Mouse (Mus musculus): Measurements from ENCODE around the gene Olfr810. TPM values are rescaled to one million over a fixed set of nuclear protein-coding genes. Genes with fewer than 3 reads are reported as not detected.

Olfr810 gene
- not detected in 2 replicates for polyA plus RNA-seq (2012; ENCODE audit: insufficient read depth, insufficient read length, low replicate concordance, missing spikeins)

DNA sequence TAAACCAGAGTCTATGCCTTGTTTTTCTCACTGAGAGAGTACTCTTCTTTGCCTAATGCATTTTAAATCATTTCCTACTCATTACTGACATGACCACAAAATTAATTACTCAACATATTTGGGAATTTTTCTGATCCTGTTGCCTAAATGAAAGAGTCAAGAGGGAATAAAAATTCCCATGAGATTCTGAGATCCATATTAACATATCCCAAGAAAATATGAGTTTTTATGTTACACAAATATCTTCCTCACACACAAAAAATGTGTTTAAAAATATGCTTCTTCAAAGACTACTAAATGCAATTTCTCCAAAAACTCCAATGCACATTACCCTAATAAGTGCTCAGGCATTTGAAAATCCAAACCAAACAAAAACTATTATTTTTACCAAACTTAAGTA lies at the start of gene Olfr810:
Gene Olfr810, minus strand, starts transcription at position 101 of the 400 bp plus-strand sequence.
- no peaks in the 10 kb centered on the region for H3K4me1 ChIP-seq (ENCODE audit: control insufficient read depth, insufficient read depth, low read length)
- TF ChIP-seq POLR2A (IDR thresholded peaks at IDR 0.05; ENCODE audit: insufficient read depth, low read depth, low read length) (no peak), CTCF (IDR thresholded peaks at IDR 0.05; ENCODE audit: insufficient read depth, low read depth, low read length) (no peak)
- no peak within 1 kb of the TSS for H3K27ac ChIP-seq (ENCODE audit: insufficient read depth, low read depth, low read length)
- H3K4me3 ChIP-seq (ENCODE audit: insufficient read depth, low read depth, low read length) = no peak within 1 kb of the TSS

DNA sequence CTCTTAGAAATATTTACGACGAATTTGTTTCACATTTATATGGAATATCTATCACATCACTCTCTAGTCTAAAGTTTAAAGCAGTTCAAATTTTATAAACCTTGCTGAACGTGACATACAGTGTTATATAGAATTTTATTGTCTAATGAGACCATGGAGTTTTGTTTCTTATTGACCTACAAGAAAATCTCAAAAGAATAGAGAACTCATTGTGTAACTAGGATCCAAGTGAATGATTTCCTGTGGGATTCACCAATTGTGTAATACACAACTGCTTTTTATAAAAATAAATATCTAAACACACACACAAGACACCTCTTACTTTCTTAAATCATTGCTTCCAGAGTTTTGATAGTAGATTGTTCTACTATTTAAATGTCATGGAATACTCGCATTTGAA lies 9.6 kb upstream of the Olfr810 start, which contains the start of gene Olfr811:
Gene Olfr811, minus strand, starts transcription at position 101 of the 400 bp plus-strand sequence.
- WGBS = 88% methylated on average over 4 of the region's 4 CpGs
- no peak within 1 kb of the TSS for H3K4me3 ChIP-seq (ENCODE audit: insufficient read depth, low read depth, low read length)
- no peaks in the 10 kb centered on the region for H3K4me1 ChIP-seq (ENCODE audit: control insufficient read depth, insufficient read depth, low read length)
- H3K27ac ChIP-seq (ENCODE audit: insufficient read depth, low read depth, low read length) = no peak within 1 kb of the TSS
- TF ChIP-seq CTCF (IDR thresholded peaks at IDR 0.05; ENCODE audit: insufficient read depth, low read depth, low read length) (no peak), POLR2A (IDR thresholded peaks at IDR 0.05; ENCODE audit: insufficient read depth, low read depth, low read length) (no peak)

DNA sequence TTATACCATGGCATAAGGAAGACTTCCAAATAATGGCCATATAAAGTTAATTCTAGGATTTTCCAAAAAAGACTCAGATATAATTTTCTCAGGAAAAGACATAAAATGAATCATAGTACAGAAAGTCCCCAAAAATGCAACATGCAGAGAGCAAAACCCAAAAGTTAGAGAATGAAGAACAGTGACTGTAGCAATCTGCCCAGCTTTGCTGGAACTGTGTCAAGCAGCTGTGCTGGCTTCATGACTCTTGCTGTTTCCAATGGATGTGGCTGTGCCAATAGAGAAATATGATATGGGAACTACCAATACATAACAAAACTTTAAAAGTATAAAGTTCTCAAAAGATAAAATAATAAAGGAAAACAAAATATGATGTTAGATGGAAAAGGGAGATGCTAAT lies 16.6 kb downstream of the Olfr810 start:
- TF ChIP-seq CTCF (IDR thresholded peaks at IDR 0.05; ENCODE audit: insufficient read depth, low read depth, low read length) = no peak
- TF ChIP-seq POLR2A (IDR thresholded peaks at IDR 0.05; ENCODE audit: insufficient read depth, low read depth, low read length) = no peak
- no peak overlapping the region for H3K4me3 ChIP-seq (ENCODE audit: insufficient read depth, low read depth, low read length)
- H3K27ac ChIP-seq (ENCODE audit: insufficient read depth, low read depth, low read length) = no peak overlapping the region
- H3K4me1 ChIP-seq (ENCODE audit: control insufficient read depth, insufficient read depth, low read length) = no peaks in the 10 kb centered on the region

DNA sequence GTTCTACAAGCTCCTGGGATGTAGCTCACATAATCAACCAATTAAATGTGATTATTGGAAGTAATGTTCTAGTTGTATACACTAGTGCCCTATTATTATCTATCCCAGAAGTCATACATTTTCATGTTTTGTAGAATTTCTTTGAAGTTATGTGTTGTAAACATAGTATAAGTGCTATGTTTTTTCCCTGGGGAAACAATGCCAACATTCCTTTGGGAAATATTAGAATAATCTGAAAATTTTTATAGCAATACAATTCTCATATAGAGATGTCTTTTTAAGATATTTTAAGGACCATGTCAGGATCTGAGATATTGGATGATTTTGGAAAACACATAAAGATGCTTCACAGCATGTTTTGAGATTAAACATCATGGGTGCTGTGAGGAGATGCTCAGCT lies 20.4 kb downstream of the Olfr810 start, which contains the start of gene Olfr809:
Gene Olfr809, plus strand, starts transcription at position 301 of the 400 bp plus-strand sequence.
- Histone ChIP-seq H3K4me1 (ENCODE audit: control insufficient read depth, insufficient read depth, low read length) (no peaks in the 10 kb centered on the region), H3K27ac (ENCODE audit: insufficient read depth, low read depth, low read length) (no peak within 1 kb of the TSS), H3K4me3 (ENCODE audit: insufficient read depth, low read depth, low read length) (no peak within 1 kb of the TSS)
- TF ChIP-seq POLR2A (IDR thresholded peaks at IDR 0.05; ENCODE audit: insufficient read depth, low read depth, low read length) (no peak), CTCF (IDR thresholded peaks at IDR 0.05; ENCODE audit: insufficient read depth, low read depth, low read length) (no peak)

DNA sequence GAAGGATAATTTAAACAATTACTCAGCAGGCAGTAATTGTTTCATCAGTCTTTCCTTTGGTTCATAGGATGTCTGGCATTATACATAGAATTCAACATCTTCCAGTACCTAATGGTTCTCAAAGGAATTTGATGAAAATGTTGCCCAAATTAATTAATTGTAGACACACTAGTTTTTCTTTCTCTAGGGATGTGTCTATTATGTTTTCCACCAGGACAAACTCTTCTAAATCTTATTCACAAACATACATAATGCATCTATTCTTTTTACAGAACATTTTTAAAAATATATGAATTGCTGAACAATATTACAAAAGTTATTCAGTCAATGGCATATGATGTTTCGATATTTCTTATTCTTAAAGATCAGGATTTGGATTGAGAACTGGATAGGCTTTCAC lies 29.5 kb downstream of the Olfr810 start, which contains the start of gene Olfr808:
Gene Olfr808, plus strand, starts transcription at position 301 of the 400 bp plus-strand sequence.
- Histone ChIP-seq H3K4me1 (ENCODE audit: control insufficient read depth, insufficient read depth, low read length) (no peaks in the 10 kb centered on the region), H3K4me3 (ENCODE audit: insufficient read depth, low read depth, low read length) (no peak within 1 kb of the TSS), H3K27ac (ENCODE audit: insufficient read depth, low read depth, low read length) (no peak within 1 kb of the TSS)
- no peak for TF ChIP-seq POLR2A (IDR thresholded peaks at IDR 0.05; ENCODE audit: insufficient read depth, low read depth, low read length)
- no peak for TF ChIP-seq CTCF (IDR thresholded peaks at IDR 0.05; ENCODE audit: insufficient read depth, low read depth, low read length)
- WGBS = 100% methylated on average over 1 of the region's 1 CpGs

DNA sequence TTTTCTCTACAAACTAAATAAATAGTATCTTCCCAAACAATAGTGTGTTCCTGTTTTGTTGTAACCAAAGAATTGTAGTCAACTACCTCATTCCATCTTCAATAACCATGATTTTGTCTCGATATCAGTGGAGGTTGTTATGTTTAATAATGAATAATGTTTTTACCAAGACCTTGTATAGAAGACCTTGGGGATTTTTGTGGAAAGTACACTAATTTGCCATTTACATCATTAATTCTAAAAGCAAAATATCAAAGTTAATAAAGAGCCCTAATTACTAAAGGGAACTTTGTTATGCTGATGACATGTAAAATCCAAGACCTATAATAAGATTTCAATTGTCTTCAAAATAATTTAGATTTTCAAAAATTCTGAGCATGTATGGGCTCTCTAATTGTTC lies 37.0 kb downstream of the Olfr810 start, which contains the start of gene Olfr807:
Gene Olfr807, minus strand, starts transcription at position 101 of the 400 bp plus-strand sequence.
- WGBS = 82% methylated on average over 1 of the region's 1 CpGs

DNA sequence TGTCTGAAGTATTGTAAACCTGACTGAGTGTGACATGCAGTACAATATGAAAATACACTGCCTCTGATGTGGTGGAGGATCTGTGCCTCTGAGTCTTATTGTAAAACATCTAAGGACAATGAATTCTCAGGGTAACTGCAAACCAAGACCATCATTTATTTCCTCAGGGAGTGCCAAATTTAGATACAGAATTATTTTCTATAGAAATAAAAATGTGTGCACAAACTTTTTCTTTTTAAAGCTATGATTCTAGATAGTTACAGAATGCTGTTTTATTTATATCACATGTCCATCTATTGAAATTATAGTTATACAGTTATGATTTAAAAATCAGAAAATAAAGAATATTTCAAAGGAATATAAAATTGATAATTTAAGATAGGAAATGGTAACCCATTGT lies 52.9 kb downstream of the Olfr810 start, which contains the start of gene Olfr806:
Gene Olfr806, minus strand, starts transcription at position 101 of the 400 bp plus-strand sequence.
- H3K27ac ChIP-seq (ENCODE audit: insufficient read depth, low read depth, low read length) = no peak within 1 kb of the TSS
- no peaks in the 10 kb centered on the region for H3K4me1 ChIP-seq (ENCODE audit: control insufficient read depth, insufficient read depth, low read length)
- TF ChIP-seq POLR2A (IDR thresholded peaks at IDR 0.05; ENCODE audit: insufficient read depth, low read depth, low read length) (no peak), CTCF (IDR thresholded peaks at IDR 0.05; ENCODE audit: insufficient read depth, low read depth, low read length) (no peak)
- no peak within 1 kb of the TSS for H3K4me3 ChIP-seq (ENCODE audit: insufficient read depth, low read depth, low read length)

More for the DNA sequence above, 37.0 kb downstream of the Olfr810 start, which contains the start of gene Olfr807:
- Histone ChIP-seq H3K4me1 (ENCODE audit: control insufficient read depth, insufficient read depth, low read length) (no peaks in the 10 kb centered on the region), H3K4me3 (ENCODE audit: insufficient read depth, low read depth, low read length) (no peak within 1 kb of the TSS), H3K27ac (ENCODE audit: insufficient read depth, low read depth, low read length) (no peak within 1 kb of the TSS)
- TF ChIP-seq POLR2A (IDR thresholded peaks at IDR 0.05; ENCODE audit: insufficient read depth, low read depth, low read length) = no peak
- no peak for TF ChIP-seq CTCF (IDR thresholded peaks at IDR 0.05; ENCODE audit: insufficient read depth, low read depth, low read length)

Other genes with a start within 250 kb of the Olfr810 start
- gene Olfr794, start 227.3 kb downstream of the Olfr810 start, polyA plus RNA-seq (2012; ENCODE audit: insufficient read depth, insufficient read length, low replicate concordance, missing spikeins) = not detected in 2 replicates
- not detected in 2 replicates for gene Olfr796, start 182.3 kb downstream of the Olfr810 start, polyA plus RNA-seq (2012; ENCODE audit: insufficient read depth, insufficient read length, low replicate concordance, missing spikeins)
- gene Olfr798, start 167.0 kb downstream of the Olfr810 start, polyA plus RNA-seq (2012; ENCODE audit: insufficient read depth, insufficient read length, low replicate concordance, missing spikeins) = not detected in 2 replicates
- gene Olfr799, start 157.4 kb downstream of the Olfr810 start, polyA plus RNA-seq (2012; ENCODE audit: insufficient read depth, insufficient read length, low replicate concordance, missing spikeins) = not detected in 2 replicates
- not detected in 2 replicates for gene Olfr800, start 137.2 kb downstream of the Olfr810 start, polyA plus RNA-seq (2012; ENCODE audit: insufficient read depth, insufficient read length, low replicate concordance, missing spikeins)
- not detected in 2 replicates for gene Olfr801, start 121.1 kb downstream of the Olfr810 start, polyA plus RNA-seq (2012; ENCODE audit: insufficient read depth, insufficient read length, low replicate concordance, missing spikeins)
- not detected in 2 replicates for gene Olfr802, start 106.7 kb downstream of the Olfr810 start, polyA plus RNA-seq (2012; ENCODE audit: insufficient read depth, insufficient read length, low replicate concordance, missing spikeins)
- gene Olfr803, start 100.6 kb downstream of the Olfr810 start, polyA plus RNA-seq (2012; ENCODE audit: insufficient read depth, insufficient read length, low replicate concordance, missing spikeins) = not detected in 2 replicates
- not detected in 2 replicates for gene Olfr804, start 91.7 kb downstream of the Olfr810 start, polyA plus RNA-seq (2012; ENCODE audit: insufficient read depth, insufficient read length, low replicate concordance, missing spikeins)
- gene Olfr805, start 65.5 kb downstream of the Olfr810 start, polyA plus RNA-seq (2012; ENCODE audit: insufficient read depth, insufficient read length, low replicate concordance, missing spikeins) = not detected in 2 replicates
- not detected in 2 replicates for gene Olfr806, start 53.0 kb downstream of the Olfr810 start, polyA plus RNA-seq (2012; ENCODE audit: insufficient read depth, insufficient read length, low replicate concordance, missing spikeins)
- not detected in 2 replicates for gene Olfr807, start 37.1 kb downstream of the Olfr810 start, polyA plus RNA-seq (2012; ENCODE audit: insufficient read depth, insufficient read length, low replicate concordance, missing spikeins)
- gene Olfr808, start 29.4 kb downstream of the Olfr810 start, polyA plus RNA-seq (2012; ENCODE audit: insufficient read depth, insufficient read length, low replicate concordance, missing spikeins) = not detected in 2 replicates
- gene Olfr809, start 20.3 kb downstream of the Olfr810 start, polyA plus RNA-seq (2012; ENCODE audit: insufficient read depth, insufficient read length, low replicate concordance, missing spikeins) = not detected in 2 replicates
- not detected in 2 replicates for gene Olfr811, start 9.5 kb upstream of the Olfr810 start, polyA plus RNA-seq (2012; ENCODE audit: insufficient read depth, insufficient read length, low replicate concordance, missing spikeins)
- not detected in 2 replicates for gene Olfr812, start 51.2 kb upstream of the Olfr810 start, polyA plus RNA-seq (2012; ENCODE audit: insufficient read depth, insufficient read length, low replicate concordance, missing spikeins)
- gene Olfr813, start 60.5 kb upstream of the Olfr810 start, polyA plus RNA-seq (2012; ENCODE audit: insufficient read depth, insufficient read length, low replicate concordance, missing spikeins) = not detected in 2 replicates
- gene Olfr814, start 84.9 kb upstream of the Olfr810 start, polyA plus RNA-seq (2012; ENCODE audit: insufficient read depth, insufficient read length, low replicate concordance, missing spikeins) = not detected in 2 replicates
- gene Olfr815, start 111.0 kb upstream of the Olfr810 start, polyA plus RNA-seq (2012; ENCODE audit: insufficient read depth, insufficient read length, low replicate concordance, missing spikeins) = not detected in 2 replicates
- not detected in 2 replicates for gene Olfr816, start 120.7 kb upstream of the Olfr810 start, polyA plus RNA-seq (2012; ENCODE audit: insufficient read depth, insufficient read length, low replicate concordance, missing spikeins)
- not detected in 2 replicates for gene Olfr818, start 154.2 kb upstream of the Olfr810 start, polyA plus RNA-seq (2012; ENCODE audit: insufficient read depth, insufficient read length, low replicate concordance, missing spikeins)
- not detected in 2 replicates for gene Olfr819, start 172.3 kb upstream of the Olfr810 start, polyA plus RNA-seq (2012; ENCODE audit: insufficient read depth, insufficient read length, low replicate concordance, missing spikeins)
- gene Olfr247, start 181.2 kb upstream of the Olfr810 start, polyA plus RNA-seq (2012; ENCODE audit: insufficient read depth, insufficient read length, low replicate concordance, missing spikeins) = not detected in 2 replicates
- not detected in 2 replicates for gene Gm10310, start 190.1 kb upstream of the Olfr810 start, polyA plus RNA-seq (2012; ENCODE audit: insufficient read depth, insufficient read length, low replicate concordance, missing spikeins)
- not detected in 2 replicates for gene Olfr820, start 217.7 kb upstream of the Olfr810 start, polyA plus RNA-seq (2012; ENCODE audit: insufficient read depth, insufficient read length, low replicate concordance, missing spikeins)
- gene Olfr821, start 235.4 kb upstream of the Olfr810 start, polyA plus RNA-seq (2012; ENCODE audit: insufficient read depth, insufficient read length, low replicate concordance, missing spikeins) = not detected in 2 replicates